Mouse (Mus musculus) kidney, adult 2 months (tissue): ENCODE results near the gene Rpp14. TPM values are rescaled to one million over a fixed set of nuclear protein-coding genes. Genes with fewer than 3 reads are reported as not detected.
"Not testable (repeated sequence)": the region's sequence is repeated elsewhere in the genome, so short reads cannot be mapped to it uniquely, and the experiment has no call there.

Source experiments
- DNase-seq: peaks from one replicate; pipeline ENCODE4 v3.0.0; 2021
- H3K27ac ChIP-seq: fragments of 200-500 bp; 2 replicates; pipeline ENCODE4 v1.5.1; 2012; ENCODE audit warnings: low read depth, low read length, control low read depth, inconsistent platforms; ENCODE audit not compliant: insufficient read depth
- H3K27me3 ChIP-seq: fragments of 200-500 bp; replicated peaks from 2 replicates; pipeline ENCODE4 v1.6.1; 2012; ENCODE audit warnings: mild to moderate bottlenecking, moderate library complexity, low read length, inconsistent platforms; ENCODE audit not compliant: control insufficient read depth, insufficient read depth
- H3K36me3 ChIP-seq: fragments of 200-500 bp; 2 replicates; pipeline ENCODE4 v1.6.1; 2012; ENCODE audit warnings: mild to moderate bottlenecking, moderate library complexity, low read length, inconsistent platforms; ENCODE audit not compliant: control insufficient read depth, insufficient read depth
- H3K4me1 ChIP-seq: fragments of 200-500 bp; 2 replicates; pipeline ENCODE4 v1.6.1; 2011; ENCODE audit warnings: low read length; ENCODE audit not compliant: control insufficient read depth, insufficient read depth
- H3K4me3 ChIP-seq: fragments of 200-500 bp; 2 replicates; pipeline ENCODE4 v1.5.1; 2011; ENCODE audit warnings: mild to moderate bottlenecking, low read depth, low read length, control low read depth; ENCODE audit not compliant: insufficient read depth
- CTCF ChIP-seq: fragments of 200-500 bp; conservative IDR thresholded peaks from 2 replicates; pipeline ENCODE4 v1.5.1; 2011; ENCODE audit warnings: low read depth, mild to moderate bottlenecking, control low read depth, low read length, moderate library complexity, mixed read lengths; ENCODE audit not compliant: insufficient read depth, insufficient read length
- POLR2A ChIP-seq: fragments of 200-500 bp; IDR thresholded peaks from one replicate; pipeline ENCODE4 v1.6.1; 2011; ENCODE audit warnings: low read depth, low read length, control low read depth
- WGBS: fragments of 180-500 bp; shearing (Covaris S2); methylation state at CpG from one replicate; pipeline ENCODE4 v1.1.7; 2018; 5-methylcytosine and 5-hydroxymethylcytosine counted together
- polyA plus RNA-seq: library from polyadenylated mRNA; depleted of rRNA; stranded (reverse); fragments of >200 nt; gene quantifications from 2 replicates; pipeline ENCODE4 v1.2.3, GENCODE M21; 2012

The Rpp14 gene
- polyA plus RNA-seq, 1 experiment, result 13.8 TPM

GRCm38 (mm10) chr14:8114756-8115155 is 34.6 kb downstream of the Rpp14 start:
- H3K27ac ChIP-seq, result no peak overlapping the region
- H3K27me3 ChIP-seq, result no peaks in the 10 kb centered on the region
- H3K4me3 ChIP-seq, result no peak overlapping the region
- WGBS, result 86% methylated on average over 1 of the region's 1 CpGs
- H3K4me1 ChIP-seq, result no peaks in the 10 kb centered on the region; the same call in 1 of the 2 replicates
- TF ChIP-seq POLR2A, result no peak
- no peak for TF ChIP-seq CTCF
- no peaks in the 10 kb centered on the region for H3K36me3 ChIP-seq
- DNase-seq, result no peak

DNA sequence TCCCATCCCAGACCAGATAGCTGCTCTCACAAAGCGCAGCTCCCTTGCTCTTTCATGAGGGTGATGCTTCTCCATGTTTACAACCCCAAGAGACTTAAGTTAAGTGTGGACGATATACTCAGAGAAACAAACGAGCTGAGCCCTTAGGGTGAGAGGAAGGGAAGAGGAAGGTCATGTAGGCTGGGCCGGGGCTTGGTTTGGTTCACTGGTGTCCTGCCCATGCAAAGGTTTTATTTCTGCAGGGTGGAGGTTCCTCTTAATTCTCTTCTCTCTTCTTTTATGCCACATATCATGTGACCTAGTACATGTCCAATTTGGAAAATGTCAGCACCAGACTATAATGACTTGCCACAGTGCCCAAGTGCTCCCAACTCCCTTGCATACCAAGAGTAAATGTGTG is 35.6 kb downstream of the Rpp14 start:
- Histone ChIP-seq H3K36me3 (no peaks in the 10 kb centered on the region), H3K27me3 (no peaks in the 10 kb centered on the region), H3K27ac (no peak overlapping the region), H3K4me3 (no peak overlapping the region), H3K4me1 (no peaks in the 10 kb centered on the region; the same call in 1 of the 2 replicates)
- TF ChIP-seq CTCF (no peak), POLR2A (no peak)
- no peak for DNase-seq
- WGBS, result 60% methylated on average over 4 of the region's 4 CpGs

DNA sequence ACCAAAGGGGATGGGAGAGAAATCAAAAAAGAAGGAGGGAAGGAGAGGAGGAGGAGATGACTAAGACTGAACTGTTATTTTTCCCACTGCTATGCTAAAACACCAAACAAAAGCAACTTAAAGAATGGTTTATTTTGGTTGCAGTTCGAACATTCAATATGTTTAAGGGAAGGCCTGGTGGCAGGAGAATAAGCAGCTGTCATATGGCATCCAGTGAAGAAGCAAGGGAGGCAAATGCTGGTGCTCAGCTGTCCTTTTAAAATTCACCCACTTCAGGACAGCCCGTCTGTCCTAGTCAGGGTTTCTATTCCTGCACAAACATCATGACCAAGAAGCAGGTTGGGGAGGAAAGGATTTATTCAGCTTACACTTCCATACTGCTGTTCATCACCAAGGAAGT is 37.2 kb downstream of the Rpp14 start:
- TF ChIP-seq CTCF (no peak), POLR2A (no peak)

GRCm38 (mm10) chr14:8119454-8119853 is 39.3 kb downstream of the Rpp14 start:
- DNase-seq, result no peak
- H3K36me3 ChIP-seq, result no peaks in the 10 kb centered on the region
- no peaks in the 10 kb centered on the region for H3K27me3 ChIP-seq
- TF ChIP-seq POLR2A, result no peak
- TF ChIP-seq CTCF, result no peak
- H3K27ac ChIP-seq, result no peak overlapping the region
- no peaks in the 10 kb centered on the region for H3K4me1 ChIP-seq
- no peak overlapping the region for H3K4me3 ChIP-seq
- 92% methylated on average over 5 of the region's 5 CpGs for WGBS

More for the DNA sequence above, 37.2 kb downstream of the Rpp14 start:
- DNase-seq, result no peak
- 99% methylated on average over 2 of the region's 2 CpGs for WGBS
- no peak overlapping the region for H3K4me3 ChIP-seq
- no peaks in the 10 kb centered on the region for H3K4me1 ChIP-seq
- no peak overlapping the region for H3K27ac ChIP-seq
- H3K36me3 ChIP-seq, result no peaks in the 10 kb centered on the region
- H3K27me3 ChIP-seq, result no peaks in the 10 kb centered on the region

DNA sequence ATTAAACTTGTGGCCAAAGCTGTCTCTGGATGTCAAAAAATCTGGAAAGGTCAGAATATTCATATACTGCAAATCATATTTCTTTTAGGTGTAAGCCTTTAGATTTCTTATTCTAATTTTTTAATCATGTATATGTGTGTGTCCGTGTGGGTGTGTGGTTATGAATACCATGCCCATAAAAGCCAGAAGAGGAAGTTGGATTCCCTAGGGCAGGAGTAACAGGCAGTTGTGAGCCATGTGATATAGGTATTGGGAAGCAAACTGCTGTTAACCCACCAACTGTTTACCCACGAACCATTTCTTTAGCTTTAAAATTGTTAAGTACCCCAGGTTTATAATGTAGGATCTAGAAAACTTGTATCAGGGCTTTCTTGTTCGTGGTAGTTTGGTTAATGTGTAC is 39.7 kb downstream of the Rpp14 start:
- DNase-seq, result no peak

DNA sequence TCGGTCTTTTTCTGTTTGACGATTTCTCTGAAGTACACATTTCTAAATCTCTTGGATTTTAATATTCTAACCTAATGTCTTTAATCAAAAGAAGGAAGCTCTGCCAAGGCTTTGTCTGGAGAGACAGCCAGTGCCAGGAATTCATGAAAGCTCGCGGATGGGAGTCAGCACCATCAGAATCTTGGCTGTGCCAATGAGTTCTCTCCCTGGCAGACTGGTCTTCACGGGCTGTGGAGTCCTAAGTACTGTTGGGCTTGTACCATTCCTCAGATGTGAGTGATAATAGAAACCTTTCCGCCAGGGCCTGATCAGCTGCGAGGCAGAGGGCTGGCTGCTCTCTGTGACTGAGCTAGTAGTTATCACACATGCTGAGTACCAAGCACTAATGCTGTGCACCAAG is 43.0 kb downstream of the Rpp14 start:
- H3K27ac ChIP-seq, result no peak overlapping the region
- no peak overlapping the region for H3K4me3 ChIP-seq
- H3K4me1 ChIP-seq, result no peaks in the 10 kb centered on the region
- H3K36me3 ChIP-seq, result no peaks in the 10 kb centered on the region
- no peaks in the 10 kb centered on the region for H3K27me3 ChIP-seq
- TF ChIP-seq POLR2A, result no peak
- no peak for TF ChIP-seq CTCF
- DNase-seq, result no peak
- 79% methylated on average over 7 of the region's 7 CpGs for WGBS

More for the DNA sequence above, 39.7 kb downstream of the Rpp14 start:
- Histone ChIP-seq H3K27me3 (no peaks in the 10 kb centered on the region), H3K27ac (no peak overlapping the region), H3K4me3 (no peak overlapping the region), H3K36me3 (no peaks in the 10 kb centered on the region), H3K4me1 (no peaks in the 10 kb centered on the region)
- WGBS, result 69% methylated on average over 3 of the region's 3 CpGs
- TF ChIP-seq POLR2A, result no peak
- no peak for TF ChIP-seq CTCF

- not testable (repeated sequence) for H3K4me3 ChIP-seq, H3K4me1 ChIP-seq, H3K27me3 ChIP-seq, H3K27ac ChIP-seq, H3K36me3 ChIP-seq, DNase-seq
- 96% methylated on average over 10 of the region's 10 CpGs for WGBS
These were observed 43.4 kb downstream of the Rpp14 start for GRCm38 (mm10) chr14:8123611-8124010.
